Mouse (Mus musculus): Measurements from ENCODE around the gene Batf2. TPM values are rescaled to one million over a fixed set of nuclear protein-coding genes. Genes with fewer than 3 reads are reported as not detected.

Gene Batf2
- polyA plus RNA-seq, 1 experiment from 2014 or later: 0.11 TPM

GRCm38 (mm10) chr19:6178775-6179174 is 38.0 kb downstream of the Batf2 start:
- Histone ChIP-seq H3K4me2 (ENCODE audit: low read depth, low read length) (no peak overlapping the region), H3K4me3 (ENCODE audit: low read length) (no peak overlapping the region), H3K9ac (ENCODE audit: low read length) (no peak overlapping the region), H3K27me3 (ENCODE audit: control insufficient read depth, insufficient read depth, low read length) (no peaks in the 10 kb centered on the region), H3K9me3 (replicated peaks; ENCODE audit: control insufficient read depth, low read length) (no peaks in the 10 kb centered on the region; the same call in 1 of the 2 replicates), H3K27ac (ENCODE audit: low read length) (no peak overlapping the region), H3K4me1 (ENCODE audit: control insufficient read depth, insufficient read depth, low read length) (no peaks in the 10 kb centered on the region), H3K36me3 (ENCODE audit: control insufficient read depth, insufficient read depth) (no peaks in the 10 kb centered on the region)
- WGBS: 75% methylated on average over 6 of the region's 6 CpGs
- no peak for ATAC-seq (replicated peaks; ENCODE audit: extremely low read depth, insufficient read depth, low FRiP score)

DNA sequence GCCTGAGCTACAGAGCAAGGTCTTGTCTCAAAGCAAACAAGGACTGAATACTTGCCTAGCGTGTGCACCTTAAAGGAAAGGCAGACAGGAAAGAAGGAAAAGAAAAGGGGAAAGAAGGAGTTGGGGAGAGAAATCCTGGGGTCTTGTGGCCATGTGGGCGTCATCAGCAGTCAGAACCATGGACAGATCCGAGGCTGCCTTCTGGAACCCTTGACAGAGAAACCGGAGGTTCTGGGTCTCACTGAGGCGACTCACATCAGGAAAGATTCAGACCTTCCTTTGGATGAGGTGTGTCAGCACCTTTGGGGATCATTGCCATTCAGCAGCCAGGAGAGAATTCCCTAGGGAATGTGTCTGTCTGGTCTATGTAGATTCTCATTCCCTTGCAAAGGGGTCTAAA is 40.8 kb downstream of the Batf2 start:
- Histone ChIP-seq H3K27me3 (ENCODE audit: control insufficient read depth, insufficient read depth, low read length) (no peaks in the 10 kb centered on the region), H3K4me2 (ENCODE audit: low read depth, low read length) (no peak overlapping the region), H3K4me3 (ENCODE audit: low read length) (no peak overlapping the region), H3K4me1 (ENCODE audit: control insufficient read depth, insufficient read depth, low read length) (no peaks in the 10 kb centered on the region), H3K9me3 (replicated peaks; ENCODE audit: control insufficient read depth, low read length) (no peaks in the 10 kb centered on the region; the same call in 1 of the 2 replicates), H3K27ac (ENCODE audit: low read length) (no peak overlapping the region), H3K9ac (ENCODE audit: low read length) (no peak overlapping the region), H3K36me3 (ENCODE audit: control insufficient read depth, insufficient read depth) (no peaks in the 10 kb centered on the region)
- 12% methylated on average over 5 of the region's 5 CpGs for WGBS
- no peak for ATAC-seq (replicated peaks; ENCODE audit: extremely low read depth, insufficient read depth, low FRiP score)

- ATAC-seq (replicated peaks; ENCODE audit: extremely low read depth, insufficient read depth, low FRiP score): no peak
- no peak overlapping the region for H3K9ac ChIP-seq (ENCODE audit: low read length)
- no peak overlapping the region for H3K4me3 ChIP-seq (ENCODE audit: low read length)
- no peaks in the 10 kb centered on the region for H3K27me3 ChIP-seq (ENCODE audit: control insufficient read depth, insufficient read depth, low read length)
- H3K27ac ChIP-seq (ENCODE audit: low read length): no peak overlapping the region
- no peaks in the 10 kb centered on the region; the same call in 1 of the 2 replicates for H3K9me3 ChIP-seq (replicated peaks; ENCODE audit: control insufficient read depth, low read length)
- no peaks in the 10 kb centered on the region for H3K36me3 ChIP-seq (ENCODE audit: control insufficient read depth, insufficient read depth)
- no peaks in the 10 kb centered on the region for H3K4me1 ChIP-seq (ENCODE audit: control insufficient read depth, insufficient read depth, low read length)
- no peak overlapping the region for H3K4me2 ChIP-seq (ENCODE audit: low read depth, low read length)
- WGBS: 17% methylated on average over 3 of the region's 3 CpGs
Measured at GRCm38 (mm10) chr19:6182534-6182933, 41.8 kb downstream of the Batf2 start.

DNA sequence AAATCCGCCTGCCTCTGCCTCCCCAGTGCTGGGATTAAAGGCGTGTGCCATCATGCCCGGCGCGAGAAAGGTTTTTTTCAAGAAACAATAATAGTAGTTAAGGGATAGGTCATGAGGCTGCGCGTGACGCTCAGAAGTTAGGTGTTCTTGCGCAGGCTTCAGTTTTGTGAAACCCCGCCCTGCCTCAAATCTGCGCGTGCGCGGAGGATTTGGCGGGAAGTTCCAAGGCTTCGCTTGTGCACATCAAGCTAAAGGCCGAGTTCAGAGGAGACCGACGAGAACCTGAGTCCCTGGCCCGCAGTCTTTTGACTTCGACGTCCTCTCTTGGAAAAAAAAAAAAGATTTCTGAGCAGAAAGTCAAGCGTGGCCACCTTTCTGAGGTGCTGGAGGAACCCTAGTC is 43.3 kb downstream of the Batf2 start, which contains the start of gene Majin:
TSS of gene Majin (plus strand) at position 258 of the 400 bp plus-strand sequence.
- Histone ChIP-seq H3K4me3 (ENCODE audit: low read length) (no peak within 1 kb of the TSS), H3K9me3 (replicated peaks; ENCODE audit: control insufficient read depth, low read length) (no peaks in the 10 kb centered on the region; the same call in 1 of the 2 replicates), H3K27me3 (ENCODE audit: control insufficient read depth, insufficient read depth, low read length) (no peaks in the 10 kb centered on the region), H3K9ac (ENCODE audit: low read length) (no peak within 1 kb of the TSS), H3K27ac (ENCODE audit: low read length) (no peak within 1 kb of the TSS), H3K36me3 (ENCODE audit: control insufficient read depth, insufficient read depth) (no peaks in the 10 kb centered on the region), H3K4me1 (ENCODE audit: control insufficient read depth, insufficient read depth, low read length) (no peaks in the 10 kb centered on the region), H3K4me2 (ENCODE audit: low read depth, low read length) (no peak within 1 kb of the TSS)
- WGBS: 77% methylated on average over 23 of the region's 23 CpGs
- no peak for ATAC-seq (replicated peaks; ENCODE audit: extremely low read depth, insufficient read depth, low FRiP score)

DNA sequence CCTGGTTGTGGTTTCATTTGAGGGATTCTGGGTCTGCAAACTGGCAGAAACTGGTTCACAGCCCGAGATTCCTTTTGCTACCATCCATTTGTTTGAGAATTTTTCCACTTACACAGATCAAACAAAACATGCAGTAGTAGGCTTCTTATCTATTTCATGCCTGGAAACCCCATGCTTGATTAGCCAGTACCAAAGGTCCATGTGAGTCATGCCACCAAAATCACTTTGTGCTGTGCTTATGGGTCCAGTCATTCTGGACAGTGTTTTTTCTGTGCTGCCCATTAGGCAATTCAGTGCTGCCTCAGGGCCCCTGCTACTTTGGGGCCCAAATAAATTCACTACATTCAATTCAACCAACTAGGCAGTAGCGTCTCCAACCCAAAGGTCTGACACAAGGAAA is 63.5 kb downstream of the Batf2 start:
- no peaks in the 10 kb centered on the region for H3K36me3 ChIP-seq (ENCODE audit: control insufficient read depth, insufficient read depth)
- H3K9me3 ChIP-seq (replicated peaks; ENCODE audit: control insufficient read depth, low read length): no peaks in the 10 kb centered on the region
- H3K27me3 ChIP-seq (ENCODE audit: control insufficient read depth, insufficient read depth, low read length): no peaks in the 10 kb centered on the region
- H3K4me2 ChIP-seq (ENCODE audit: low read depth, low read length): no peak overlapping the region
- WGBS: 66% methylated on average over 2 of the region's 2 CpGs
- no peak overlapping the region for H3K4me3 ChIP-seq (ENCODE audit: low read length)
- no peak overlapping the region for H3K9ac ChIP-seq (ENCODE audit: low read length)
- no peak for ATAC-seq (replicated peaks; ENCODE audit: extremely low read depth, insufficient read depth, low FRiP score)
- no peaks in the 10 kb centered on the region for H3K4me1 ChIP-seq (ENCODE audit: control insufficient read depth, insufficient read depth, low read length)
- no peak overlapping the region for H3K27ac ChIP-seq (ENCODE audit: low read length)

- no peak for ATAC-seq (replicated peaks; ENCODE audit: extremely low read depth, insufficient read depth, low FRiP score)
Measured at GRCm38 (mm10) chr19:6206716-6207115, 65.9 kb downstream of the Batf2 start.

GRCm38 (mm10) chr19:6216046-6216705 is 75.4 kb downstream of the Batf2 start:
- H3K27ac ChIP-seq (ENCODE audit: low read length): no peak overlapping the region
- ATAC-seq (replicated peaks; ENCODE audit: extremely low read depth, insufficient read depth, low FRiP score): no peak
- no peak overlapping the region for H3K4me2 ChIP-seq (ENCODE audit: low read depth, low read length)
- no peaks in the 10 kb centered on the region for H3K4me1 ChIP-seq (ENCODE audit: control insufficient read depth, insufficient read depth, low read length)
- H3K27me3 ChIP-seq (ENCODE audit: control insufficient read depth, insufficient read depth, low read length): no peaks in the 10 kb centered on the region; the same call in 1 of the 2 replicates
- no peak overlapping the region for H3K9ac ChIP-seq (ENCODE audit: low read length)
- 67% methylated on average over 6 of the region's 6 CpGs for WGBS
- H3K4me3 ChIP-seq (ENCODE audit: low read length): no peak overlapping the region
- no peaks in the 10 kb centered on the region for H3K9me3 ChIP-seq (replicated peaks; ENCODE audit: control insufficient read depth, low read length)
- no peaks in the 10 kb centered on the region for H3K36me3 ChIP-seq (ENCODE audit: control insufficient read depth, insufficient read depth)

More at GRCm38 (mm10) chr19:6206716-6207115, 65.9 kb downstream of the Batf2 start:
- Histone ChIP-seq H3K4me3 (ENCODE audit: low read length) (no peak overlapping the region), H3K4me2 (ENCODE audit: low read depth, low read length) (no peak overlapping the region), H3K9ac (ENCODE audit: low read length) (no peak overlapping the region), H3K27me3 (ENCODE audit: control insufficient read depth, insufficient read depth, low read length) (no peaks in the 10 kb centered on the region), H3K4me1 (ENCODE audit: control insufficient read depth, insufficient read depth, low read length) (no peaks in the 10 kb centered on the region), H3K36me3 (ENCODE audit: control insufficient read depth, insufficient read depth) (no peaks in the 10 kb centered on the region), H3K9me3 (replicated peaks; ENCODE audit: control insufficient read depth, low read length) (no peaks in the 10 kb centered on the region), H3K27ac (ENCODE audit: low read length) (no peak overlapping the region)
- WGBS: 64% methylated on average over 5 of the region's 5 CpGs

GRCm38 (mm10) chr19:6218606-6219005 is 77.8 kb downstream of the Batf2 start:
- no peak overlapping the region for H3K9ac ChIP-seq (ENCODE audit: low read length)
- H3K9me3 ChIP-seq (replicated peaks; ENCODE audit: control insufficient read depth, low read length): no peaks in the 10 kb centered on the region
- no peak for ATAC-seq (replicated peaks; ENCODE audit: extremely low read depth, insufficient read depth, low FRiP score)
- no peaks in the 10 kb centered on the region for H3K36me3 ChIP-seq (ENCODE audit: control insufficient read depth, insufficient read depth)
- H3K4me3 ChIP-seq (ENCODE audit: low read length): no peak overlapping the region
- no peaks in the 10 kb centered on the region; the same call in 1 of the 2 replicates for H3K27me3 ChIP-seq (ENCODE audit: control insufficient read depth, insufficient read depth, low read length)
- H3K27ac ChIP-seq (ENCODE audit: low read length): no peak overlapping the region
- H3K4me2 ChIP-seq (ENCODE audit: low read depth, low read length): no peak overlapping the region
- WGBS: 58% methylated on average over 6 of the region's 6 CpGs
- no peaks in the 10 kb centered on the region for H3K4me1 ChIP-seq (ENCODE audit: control insufficient read depth, insufficient read depth, low read length)

Data from heart, embryonic 16.5 days (tissue).